Mouse (Mus musculus): ENCODE measurements around the gene Cyp4f18.
"Not testable (repeated sequence)": the region's sequence is repeated elsewhere in the genome, so short reads cannot be mapped to it uniquely, and the experiment has no call there.

The Cyp4f18 gene

DNA sequence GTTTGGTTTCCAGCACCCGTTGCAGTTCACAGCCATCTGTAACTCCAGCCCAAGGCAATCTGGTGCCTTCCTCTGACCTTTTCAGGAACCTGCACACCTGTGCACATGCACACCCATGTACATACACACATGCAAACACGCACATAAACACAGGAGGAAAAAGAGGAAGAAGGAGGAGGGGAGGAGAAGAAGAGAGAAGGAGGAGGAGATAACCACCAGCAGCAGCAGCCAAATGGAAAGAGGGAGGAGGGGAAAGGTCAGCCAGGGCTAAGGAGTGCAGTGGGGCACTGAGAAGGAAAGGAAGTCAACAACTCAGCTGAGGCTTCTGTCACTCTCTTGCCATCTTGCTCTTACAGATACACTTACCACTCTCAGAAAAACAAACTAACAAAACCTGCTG is 28.4 kb downstream of the Cyp4f18 start:
- no peak for DNase-seq (ENCODE audit: low read depth in 1 of 2, low spot score in 2 of 2)

GRCm38 (mm10) chr8:71974211-71974610 is 35.2 kb downstream of the Cyp4f18 start:
- no peak for DNase-seq (ENCODE audit: low read depth in 1 of 2, low spot score in 2 of 2)

GRCm38 (mm10) chr8:71971945-71972344 is 37.5 kb downstream of the Cyp4f18 start:
- no peak for DNase-seq (ENCODE audit: low read depth in 1 of 2, low spot score in 2 of 2)

DNA sequence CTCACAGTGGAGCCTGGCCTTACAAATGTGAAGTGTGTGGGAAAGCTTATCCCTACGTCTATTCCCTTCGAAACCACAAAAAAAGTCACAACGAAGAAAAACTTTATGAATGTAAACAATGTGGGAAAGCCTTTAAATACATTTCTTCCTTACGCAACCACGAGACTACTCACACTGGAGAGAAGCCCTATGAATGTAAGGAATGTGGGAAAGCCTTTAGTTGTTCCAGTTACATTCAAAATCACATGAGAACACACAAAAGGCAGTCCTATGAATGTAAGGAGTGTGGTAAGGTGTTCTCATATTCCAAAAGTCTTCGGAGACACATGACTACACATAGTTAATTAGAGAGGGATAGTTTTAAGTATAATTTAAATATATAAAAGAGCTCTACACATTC is 40.8 kb downstream of the Cyp4f18 start:
- DNase-seq (ENCODE audit: low read depth in 1 of 2, low spot score in 2 of 2) = no peak

- DNase-seq (ENCODE audit: low read depth in 1 of 2, low spot score in 2 of 2) = no peak
Measured at GRCm38 (mm10) chr8:71968100-71968499, 41.3 kb downstream of the Cyp4f18 start.

DNA sequence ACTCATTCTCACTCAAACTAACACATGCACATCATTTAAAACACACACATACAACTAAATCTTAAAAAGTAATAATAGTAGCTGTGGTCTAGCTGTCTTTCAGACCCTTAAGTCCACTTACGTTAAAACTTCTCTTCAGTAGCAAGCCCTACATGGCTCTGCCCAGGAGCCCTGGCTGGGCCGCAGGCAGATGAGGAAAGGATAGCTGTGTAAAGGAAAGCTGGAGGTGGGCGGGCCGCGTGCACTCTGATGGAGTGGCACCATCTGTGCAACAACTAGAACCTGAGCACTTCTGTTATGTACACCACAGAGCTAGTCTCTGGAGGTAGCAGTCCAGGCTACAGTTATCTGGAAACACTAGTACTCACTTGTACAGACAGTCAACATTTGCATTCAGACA is 42.2 kb downstream of the Cyp4f18 start:
- no peak for DNase-seq (ENCODE audit: low read depth in 1 of 2, low spot score in 2 of 2)

DNA sequence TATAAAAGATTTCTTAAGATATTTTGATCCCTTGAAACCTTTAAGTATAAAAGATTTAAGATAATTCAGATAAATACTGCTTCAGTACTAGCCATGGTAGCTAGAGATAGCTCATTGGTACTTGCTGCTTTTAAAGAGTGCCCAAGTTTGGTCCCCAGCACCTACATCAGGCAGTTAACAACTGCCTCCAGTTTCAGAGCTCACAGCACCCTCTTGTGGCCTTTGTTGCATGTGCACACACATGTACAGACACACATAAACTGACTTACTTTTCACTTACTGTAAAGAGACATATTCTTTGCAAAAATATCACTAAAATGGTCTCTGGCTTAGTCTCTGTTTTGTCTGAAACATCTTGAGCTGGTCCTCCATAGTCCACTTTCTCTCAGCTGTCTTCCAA is 43.0 kb downstream of the Cyp4f18 start:
- no peak for DNase-seq (ENCODE audit: low read depth in 1 of 2, low spot score in 2 of 2)

DNA sequence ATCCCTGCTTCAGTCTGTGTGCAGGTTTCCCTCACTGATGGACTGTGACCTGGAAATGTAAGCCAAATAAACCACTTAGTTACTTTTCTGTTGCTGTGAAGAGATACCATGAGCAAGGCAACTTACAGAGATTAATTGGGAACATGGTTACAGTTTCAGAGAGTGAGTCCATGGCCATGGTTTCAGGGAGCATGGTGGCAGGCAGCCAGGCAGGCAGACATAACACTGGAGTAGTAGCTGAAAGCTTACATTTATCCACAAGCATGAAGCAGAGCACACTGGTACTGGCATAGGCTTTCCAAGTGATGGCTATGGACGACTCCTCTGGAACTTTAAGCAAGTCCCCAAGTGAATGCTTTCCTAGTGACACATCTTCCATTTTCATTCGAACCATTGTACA is 44.3 kb downstream of the Cyp4f18 start:
- DNase-seq (ENCODE audit: low read depth in 1 of 2, low spot score in 2 of 2) = no peak

GRCm38 (mm10) chr8:71964051-71964450 is 45.4 kb downstream of the Cyp4f18 start:
- no peak for DNase-seq (ENCODE audit: low read depth in 1 of 2, low spot score in 2 of 2)

GRCm38 (mm10) chr8:71961796-71962195 is 47.6 kb downstream of the Cyp4f18 start:
- DNase-seq (ENCODE audit: low read depth in 1 of 2, low spot score in 2 of 2) = no peak

DNA sequence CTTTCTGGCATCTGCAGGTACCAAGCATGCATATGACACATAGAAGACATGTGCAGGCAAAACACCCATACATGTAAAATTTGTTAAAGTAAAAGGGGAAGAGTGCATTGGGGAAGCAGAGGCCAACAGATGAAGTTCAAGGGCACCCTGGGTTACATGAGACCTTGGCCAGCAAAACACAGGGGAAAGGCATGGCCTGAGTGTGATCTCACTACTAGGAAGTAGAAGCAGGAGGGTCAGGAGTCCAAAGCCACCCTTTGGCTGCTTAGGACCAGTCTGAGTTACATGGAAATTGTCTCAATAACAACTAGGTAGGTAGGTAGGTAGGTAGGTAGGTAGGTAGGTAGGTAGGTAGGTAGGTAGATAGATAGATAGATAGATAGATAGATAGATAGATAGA is 48.9 kb downstream of the Cyp4f18 start:
- no peak for DNase-seq (ENCODE audit: low read depth in 1 of 2, low spot score in 2 of 2)

- DNase-seq (ENCODE audit: low read depth in 1 of 2, low spot score in 2 of 2) = no peak
Measured at GRCm38 (mm10) chr8:71954666-71955065, 54.8 kb downstream of the Cyp4f18 start.

DNA sequence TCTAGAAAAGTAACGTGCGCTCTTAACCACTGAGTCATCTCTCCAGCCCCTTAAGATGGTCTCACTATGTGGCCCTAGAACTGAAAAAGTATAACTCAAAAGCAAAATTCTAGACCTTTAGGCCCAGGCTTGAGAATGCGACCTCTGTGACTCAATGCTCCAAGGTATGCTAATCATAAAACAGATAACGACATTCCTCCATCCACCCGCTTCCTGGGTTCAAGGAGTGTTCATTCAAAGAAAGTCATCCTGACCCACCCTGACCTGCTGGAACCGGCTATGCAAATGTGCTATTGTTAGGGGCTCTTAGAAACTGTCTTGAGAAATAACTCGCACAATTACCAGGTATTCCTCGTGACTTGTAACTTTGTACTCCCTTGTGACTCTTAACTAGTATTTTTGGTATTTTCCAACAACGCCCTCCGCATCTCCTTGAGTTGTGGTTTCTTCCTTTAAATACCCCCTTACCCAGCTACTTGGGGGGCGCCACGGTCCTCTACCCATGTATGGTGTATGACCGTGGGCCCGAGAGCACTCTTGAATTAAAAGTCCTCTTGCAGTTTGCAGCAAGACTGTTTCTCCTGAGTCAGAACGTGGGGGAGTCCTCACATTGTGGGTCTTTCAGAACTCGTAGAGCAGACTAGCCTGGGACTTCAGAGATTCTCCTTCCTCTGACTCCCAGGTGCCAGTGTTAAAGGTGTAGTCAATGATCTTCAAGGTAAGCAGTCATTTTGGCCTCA is 56.3 kb downstream of the Cyp4f18 start:
- DNase-seq (ENCODE audit: low read depth in 1 of 2, low spot score in 2 of 2) = not testable (repeated sequence)

- no peak for DNase-seq (ENCODE audit: low read depth in 1 of 2, low spot score in 2 of 2)
Measured at GRCm38 (mm10) chr8:71952489-71952888, 56.9 kb downstream of the Cyp4f18 start.

DNA sequence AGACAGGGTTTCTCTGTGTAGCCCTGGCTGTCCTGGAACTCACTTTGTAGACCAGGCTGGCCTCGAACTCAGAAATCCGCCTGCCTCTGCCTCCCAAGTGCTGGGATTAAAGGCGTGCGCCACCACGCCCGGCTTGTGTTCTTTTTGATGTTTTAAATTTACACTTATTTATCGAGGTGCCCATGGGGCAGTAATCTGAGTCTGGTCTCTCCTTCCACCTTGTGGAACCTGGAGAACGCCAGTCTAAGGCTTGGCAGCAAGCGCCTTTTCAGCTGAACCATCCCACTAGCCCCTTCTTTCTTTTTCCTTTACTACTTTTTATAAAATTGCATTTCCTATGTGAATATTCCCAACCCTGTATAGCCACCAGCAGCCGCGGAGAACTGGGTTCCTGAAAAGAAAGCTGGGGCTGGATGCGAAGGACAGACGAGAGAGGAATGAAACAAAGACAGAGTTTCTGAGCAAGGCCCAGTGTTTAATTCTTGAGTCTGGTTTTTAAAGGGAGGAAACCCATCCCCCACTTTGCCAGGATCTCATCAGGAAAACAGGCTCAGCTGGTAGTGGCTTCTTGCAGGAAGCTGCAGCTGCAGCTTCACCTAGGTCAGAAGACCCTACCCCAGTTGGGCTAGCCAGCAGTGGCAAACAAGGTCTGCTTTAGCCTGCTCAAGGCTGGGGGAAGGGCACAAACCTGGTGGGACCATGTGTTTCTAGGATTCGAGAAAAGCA is 57.8 kb downstream of the Cyp4f18 start:
- DNase-seq (ENCODE audit: low read depth in 1 of 2, low spot score in 2 of 2) = no peak

- peak; percentile 88 to 92 for DNase-seq (ENCODE audit: low read depth in 1 of 2, low spot score in 2 of 2)
Measured at GRCm38 (mm10) chr8:71950482-71951221, 58.8 kb downstream of the Cyp4f18 start, which contains the start of gene Zfp961. TSS of gene Zfp961 (plus strand) at chr8:71951038.

- DNase-seq (ENCODE audit: low read depth in 1 of 2, low spot score in 2 of 2) = no peak
Measured at GRCm38 (mm10) chr8:71948624-71949023, 60.8 kb downstream of the Cyp4f18 start.

DNA sequence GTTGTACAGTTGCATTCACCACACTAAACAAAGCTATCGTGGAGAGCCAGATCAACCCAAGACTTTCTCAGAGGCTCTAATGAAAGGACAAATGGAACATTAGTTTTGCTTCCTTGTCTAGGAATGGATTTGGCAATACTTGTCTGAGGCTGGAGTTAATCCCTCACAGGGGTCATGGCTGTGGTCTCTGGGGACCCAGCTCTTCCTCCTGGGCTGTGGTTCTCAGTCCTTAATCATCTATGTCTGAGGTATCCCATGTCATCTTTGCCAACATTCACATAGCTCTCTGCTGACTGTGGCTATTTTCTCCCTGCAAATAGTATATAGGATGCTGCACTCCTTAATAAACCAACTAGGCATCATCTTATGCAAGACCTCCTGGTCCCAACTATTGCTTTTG is 67.7 kb downstream of the Cyp4f18 start:
- DNase-seq (ENCODE audit: low read depth in 1 of 2, low spot score in 2 of 2) = no peak

DNA sequence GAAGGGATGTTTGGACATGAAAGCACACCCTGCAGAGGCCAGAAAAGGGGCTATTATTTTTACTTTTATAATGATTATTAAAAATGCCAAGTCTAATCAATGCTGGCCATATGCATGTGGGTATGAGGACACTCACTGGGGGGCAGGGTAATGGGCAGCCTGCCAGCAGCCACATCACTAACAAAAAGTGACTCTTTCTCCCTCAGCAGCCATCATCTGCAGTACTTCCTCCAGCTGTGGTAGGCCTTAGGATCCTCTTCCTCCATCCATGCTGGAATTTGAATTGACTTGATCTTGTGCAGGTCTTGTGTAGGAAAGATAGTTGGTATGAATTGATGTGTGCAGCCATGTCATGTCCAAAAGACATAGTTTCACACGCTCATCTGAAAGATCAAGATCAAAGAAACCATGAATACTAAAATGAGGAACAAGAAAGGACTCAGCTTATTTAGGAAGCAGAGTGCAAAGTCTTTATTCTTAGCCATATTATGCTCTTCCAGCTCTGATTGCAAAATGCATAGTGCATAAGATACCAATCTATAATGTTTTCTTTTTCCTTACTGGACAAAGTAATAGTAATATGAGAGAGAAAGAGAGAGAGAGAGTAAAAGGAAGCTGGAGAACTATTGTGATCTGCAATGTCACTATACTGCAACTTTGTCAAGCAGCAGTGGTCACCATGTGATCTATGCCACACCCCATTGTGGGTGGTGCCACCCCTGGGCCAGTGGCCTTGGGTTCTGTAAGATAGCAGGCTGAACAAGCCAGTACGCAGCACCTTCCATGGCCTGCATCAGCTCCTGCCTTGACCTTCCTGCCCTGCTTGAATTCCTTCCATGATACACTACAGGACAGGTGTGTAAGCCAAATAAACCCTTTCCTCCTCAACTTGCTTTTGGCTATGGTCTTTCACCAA is 68.9 kb downstream of the Cyp4f18 start:
- DNase-seq (ENCODE audit: low read depth in 1 of 2, low spot score in 2 of 2) = no peak

Data from monocyte, adult 2 months (primary cell).